Mouse (Mus musculus) liver, embryonic 13.5 days (tissue): Measurements from ENCODE around the gene Nap1l2. TPM values are rescaled to one million over a fixed set of nuclear protein-coding genes. Genes with fewer than 3 reads are reported as not detected.
A peak's percentile ranks its signal among the peaks of the same experiment; 100 is the strongest.
"Not testable (repeated sequence)": the region's sequence is repeated elsewhere in the genome, so short reads cannot be mapped to it uniquely, and the experiment has no call there.

ENCODE experiments used
- ATAC-seq: fragments of 200-750 bp; cut with Nextera tagmentation; 2 replicates; pipeline ENCODE4 v1.8.0; 2017; ENCODE audit warnings: low read depth, mild to moderate bottlenecking, moderate number of reproducible peaks, moderate library complexity
- DNase-seq: peaks from one replicate; pipeline ENCODE4 v3.0.0; 2022
- H3K27ac ChIP-seq: fragments of 300-500 bp; sonication (generic); 2 replicates; pipeline ENCODE4 v1.5.1; 2015; ENCODE audit warnings: moderate library complexity, mild to moderate bottlenecking, inconsistent platforms
- H3K27me3 ChIP-seq: fragments of 300-500 bp; sonication (generic); 2 replicates; pipeline ENCODE4 v1.6.1; 2015; ENCODE audit warnings: mild to moderate bottlenecking, inconsistent platforms
- H3K36me3 ChIP-seq: fragments of 300-500 bp; sonication (generic); 2 replicates; pipeline ENCODE4 v1.6.1; 2015; ENCODE audit warnings: mild to moderate bottlenecking, inconsistent platforms
- H3K4me1 ChIP-seq: fragments of 300-500 bp; sonication (generic); replicated peaks from 2 replicates; pipeline ENCODE4 v1.6.1; 2015; ENCODE audit warnings: inconsistent platforms
- H3K4me2 ChIP-seq: fragments of 300-500 bp; sonication (generic); 2 replicates; pipeline ENCODE4 v1.6.1; 2015; ENCODE audit warnings: inconsistent platforms, mild to moderate bottlenecking, moderate library complexity
- H3K4me3 ChIP-seq: fragments of 300-500 bp; sonication (generic); replicated peaks from 2 replicates; pipeline ENCODE4 v1.5.1; 2015; ENCODE audit warnings: mild to moderate bottlenecking, inconsistent platforms
- H3K9ac ChIP-seq: fragments of 300-500 bp; sonication (generic); 2 replicates; pipeline ENCODE4 v1.6.1; 2015; ENCODE audit warnings: mild to moderate bottlenecking, inconsistent platforms
- H3K9me3 ChIP-seq: fragments of 300-500 bp; sonication (generic); replicated peaks from 2 replicates; pipeline ENCODE4 v1.6.1; 2016; ENCODE audit warnings: inconsistent platforms
- WGBS: fragments of 180-500 bp; shearing (Covaris S2); methylation state at CpG from one replicate; pipeline ENCODE4 v1.1.7; 2015; ENCODE audit not compliant: insufficient replicate concordance; 5-methylcytosine and 5-hydroxymethylcytosine counted together
- polyA plus RNA-seq: library from polyadenylated mRNA; unstranded; fragments of >200 nt; fragmentation: Nextera tagmentation; extraction: Ambion mirVana; gene quantifications from 2 replicates; pipeline ENCODE4 v1.2.1, GENCODE M21; 2015

The Nap1l2 gene
- 0.10 TPM in 1 of 2 replicates, not detected in the other for polyA plus RNA-seq

- 0 out of 2 replicates have a peak within 1 kb of the TSS, but pooled peaks have one; percentile 16 for H3K4me3 ChIP-seq
- peaks cover 24% of the 10 kb centered on the region for H3K27me3 ChIP-seq
- no peak within 1 kb of the TSS for H3K27ac ChIP-seq
- H3K9me3 ChIP-seq, result no peaks in the 10 kb centered on the region
- 24% methylated on average over 13 of the region's 13 CpGs for WGBS
- peak within 1 kb of the TSS; percentile 36 for H3K4me2 ChIP-seq
- no peak for ATAC-seq
- no peaks in the 10 kb centered on the region for H3K4me1 ChIP-seq
- H3K36me3 ChIP-seq, result no peaks in the 10 kb centered on the region
- DNase-seq, result no peak
- no peak within 1 kb of the TSS for H3K9ac ChIP-seq
Measured at GRCm38 (mm10) chrX:103186431-103186786, at the start of gene Nap1l2. TSS of gene Nap1l2 (minus strand) at chrX:103186640.

- DNase-seq (no peak), ATAC-seq (no peak)
- no peak overlapping the region for H3K4me3 ChIP-seq
- 58% methylated on average over 4 of the region's 4 CpGs for WGBS
- no peak overlapping the region for H3K27ac ChIP-seq
- H3K9me3 ChIP-seq, result no peaks in the 10 kb centered on the region
- H3K4me1 ChIP-seq, result no peaks in the 10 kb centered on the region
- H3K27me3 ChIP-seq, result no peaks in the 10 kb centered on the region
- H3K4me2 ChIP-seq, result no peak overlapping the region
- no peaks in the 10 kb centered on the region for H3K36me3 ChIP-seq
- H3K9ac ChIP-seq, result no peak overlapping the region
Measured at GRCm38 (mm10) chrX:103215251-103215650, 28.8 kb upstream of the Nap1l2 start.

GRCm38 (mm10) chrX:103186829-103187228 is 389 bp upstream of the Nap1l2 start:
- no peak overlapping the region for H3K27ac ChIP-seq
- peaks cover 24% of the 10 kb centered on the region for H3K27me3 ChIP-seq
- no peak for ATAC-seq
- no peak overlapping the region for H3K4me3 ChIP-seq
- no peaks in the 10 kb centered on the region for H3K9me3 ChIP-seq
- H3K9ac ChIP-seq, result no peak overlapping the region
- WGBS, result 23% methylated on average over 1 of the region's 1 CpGs
- H3K36me3 ChIP-seq, result no peaks in the 10 kb centered on the region
- H3K4me2 ChIP-seq, result no peak overlapping the region
- DNase-seq, result no peak
- H3K4me1 ChIP-seq, result no peaks in the 10 kb centered on the region

- H3K36me3 ChIP-seq, result no peaks in the 10 kb centered on the region
Measured at GRCm38 (mm10) chrX:103185781-103186430, 534 bp downstream of the Nap1l2 start.

GRCm38 (mm10) chrX:103183536-103183935 is 2.9 kb downstream of the Nap1l2 start:
- Histone ChIP-seq H3K9me3 (no peaks in the 10 kb centered on the region), H3K36me3 (no peaks in the 10 kb centered on the region), H3K9ac (no peak overlapping the region), H3K27me3 (peaks cover 24% of the 10 kb centered on the region), H3K4me3 (no peak overlapping the region), H3K27ac (no peak overlapping the region), H3K4me1 (no peaks in the 10 kb centered on the region), H3K4me2 (no peak overlapping the region)
- DNase-seq (no peak), ATAC-seq (no peak)

More at GRCm38 (mm10) chrX:103185781-103186430, 534 bp downstream of the Nap1l2 start:
- Histone ChIP-seq H3K27me3 (peaks cover 24% of the 10 kb centered on the region), H3K9ac (no peak overlapping the region), H3K4me3 (0 out of 2 replicates have a peak overlapping the region, but pooled peaks have one; percentile 16), H3K9me3 (no peaks in the 10 kb centered on the region), H3K4me1 (no peaks in the 10 kb centered on the region), H3K27ac (no peak overlapping the region), H3K4me2 (peak overlapping the region; percentile 36)
- ATAC-seq (no peak), DNase-seq (no peak)
- 14% methylated on average over 20 of the region's 20 CpGs for WGBS

- no peak overlapping the region for H3K4me2 ChIP-seq
- no peak overlapping the region for H3K4me3 ChIP-seq
- H3K36me3 ChIP-seq, result no peaks in the 10 kb centered on the region
- 40% methylated on average over 4 of the region's 4 CpGs for WGBS
- H3K4me1 ChIP-seq, result no peaks in the 10 kb centered on the region
- ATAC-seq, result no peak
- no peak overlapping the region for H3K9ac ChIP-seq
- DNase-seq, result no peak
- H3K27ac ChIP-seq, result no peak overlapping the region
- peaks cover 2% of the 10 kb centered on the region; the same call in 1 of the 2 replicates for H3K27me3 ChIP-seq
- no peaks in the 10 kb centered on the region for H3K9me3 ChIP-seq
Measured at GRCm38 (mm10) chrX:103179771-103180558, 6.5 kb downstream of the Nap1l2 start.

GRCm38 (mm10) chrX:103164948-103165605 is 21.4 kb downstream of the Nap1l2 start:
- H3K27ac ChIP-seq, H3K9me3 ChIP-seq, H3K4me1 ChIP-seq, DNase-seq, H3K4me3 ChIP-seq, H3K4me2 ChIP-seq, H3K36me3 ChIP-seq, H3K9ac ChIP-seq: not testable (repeated sequence)
- WGBS, result 28% methylated on average over 22 of the region's 83 CpGs
- peaks cover 12% of the 10 kb centered on the region; the same call in 1 of the 2 replicates for H3K27me3 ChIP-seq
- peak; percentile 94 for ATAC-seq

GRCm38 (mm10) chrX:103156134-103156533 is 30.3 kb downstream of the Nap1l2 start:
- Histone ChIP-seq H3K4me3 (no peak overlapping the region), H3K27ac (no peak overlapping the region), H3K27me3 (peaks cover 15% of the 10 kb centered on the region; the same call in 1 of the 2 replicates), H3K36me3 (no peaks in the 10 kb centered on the region), H3K4me2 (no peak overlapping the region), H3K4me1 (no peaks in the 10 kb centered on the region), H3K9ac (no peak overlapping the region), H3K9me3 (no peaks in the 10 kb centered on the region)
- 19% methylated on average over 1 of the region's 1 CpGs for WGBS
- DNase-seq (no peak), ATAC-seq (no peak)

- 55% methylated on average over 3 of the region's 3 CpGs for WGBS
- ATAC-seq, result no peak
- H3K4me3 ChIP-seq, result no peak overlapping the region
Measured at GRCm38 (mm10) chrX:103138549-103138948, 47.9 kb downstream of the Nap1l2 start.

More at GRCm38 (mm10) chrX:103138549-103138948, 47.9 kb downstream of the Nap1l2 start:
- no peak overlapping the region for H3K27ac ChIP-seq
- no peak for DNase-seq
- H3K4me1 ChIP-seq, result no peaks in the 10 kb centered on the region
- H3K36me3 ChIP-seq, result no peaks in the 10 kb centered on the region
- no peaks in the 10 kb centered on the region for H3K9me3 ChIP-seq
- no peak overlapping the region for H3K4me2 ChIP-seq
- no peak overlapping the region for H3K9ac ChIP-seq
- peaks cover 2% of the 10 kb centered on the region; the same call in 1 of the 2 replicates for H3K27me3 ChIP-seq
